Mouse (Mus musculus): ENCODE measurements at regions not wholly inside any gene's neighbourhood (a gene's known extent, or its start where the extent isn't known, plus 50 kb on each side); places are given as distances from the start of the nearest gene placed in this dataset.

- TF ChIP-seq CTCF (IDR thresholded peaks at IDR 0.05; ENCODE audit: control insufficient read depth, insufficient read depth, insufficient read length) (no peak), CEBPB (IDR thresholded peaks at IDR 0.05; ENCODE audit: low read depth) (no peak), MAX (IDR thresholded peaks at IDR 0.05) (no peak)
Measured at GRCm38 (mm10) chr1:51591886-51592285, 113.7 kb upstream of the Nabp1 start.
